In genomic region chr1:151130036-151130435, GRCm38 (mm10) we compare ENCODE assay signal across 16 mouse cellular contexts. TPM values are rescaled to one million over a fixed set of nuclear protein-coding genes. Genes with fewer than 3 reads are reported as not detected.
DNase-seq lines count a peak whose midpoint lies in the region; ATAC-seq and TF ChIP-seq lines count a peak whose summit lies in the region.
"Had no signal": no experiment of that assay in that cellular context is flagged by ENCODE, and none has a peak within 500 bp of the region (broad histone marks: within the 10 kb centered on the region; RNA-seq: fewer than 3 reads in every experiment).

No protein-coding gene starts in this region.

- TF ChIP-seq EP300 in liver, postnatal 0 days (IDR thresholded peaks at IDR 0.05; ENCODE audit: low read depth), result 0 out of 2 replicates have a peak, but pooled peaks have one; percentile 30

- H3K27ac ChIP-seq in heart, embryonic 10.5 days, result peak overlapping the region; percentile 81
- H3K27ac ChIP-seq in kidney, embryonic 16.5 days (ENCODE audit: low read length), result peak overlapping the region; percentile 73
- H3K27ac ChIP-seq in heart, embryonic 16.5 days (ENCODE audit: low read length), result peak overlapping the region; percentile 90
- H3K27ac ChIP-seq in liver, postnatal 0 days (ENCODE audit: low read depth), result peak overlapping the region; percentile 69
- H3K27ac ChIP-seq: hindbrain, embryonic 10.5 days had no signal

- peak overlapping the region; percentile 17; the same call in 1 of the 2 replicates for H3K4me3 ChIP-seq in heart, embryonic 10.5 days
- no peak overlapping the region for H3K4me3 ChIP-seq in kidney, embryonic 16.5 days (ENCODE audit: low read length)
- H3K4me3 ChIP-seq in heart, embryonic 16.5 days (ENCODE audit: low read length), result no peak overlapping the region
- H3K4me3 ChIP-seq in liver, postnatal 0 days (ENCODE audit: low read depth, low read length), result no peak overlapping the region
- H3K4me3 ChIP-seq: hindbrain, embryonic 10.5 days; megakaryocyte, embryonic 14.5 days had no signal

- H3K27me3 ChIP-seq in heart, embryonic 10.5 days (ENCODE audit: insufficient read depth, poor library complexity, severe bottlenecking), result no peaks in the 10 kb centered on the region
- H3K27me3 ChIP-seq in kidney, embryonic 16.5 days (ENCODE audit: insufficient read depth, low read length), result no peaks in the 10 kb centered on the region
- no peaks in the 10 kb centered on the region for H3K27me3 ChIP-seq in heart, embryonic 16.5 days (ENCODE audit: control insufficient read depth, insufficient read depth, low read length)
- H3K27me3 ChIP-seq in liver, postnatal 0 days (ENCODE audit: insufficient read depth, low read length), result no peaks in the 10 kb centered on the region
- H3K27me3 ChIP-seq: megakaryocyte, embryonic 14.5 days had no signal

- DNase-seq in heart, embryonic 10.5 days (ENCODE audit: low spot score), result no peak
- no peak for DNase-seq in heart, adult 8-10 months (ENCODE audit: low spot score)
- no peak for DNase-seq in kidney, postnatal 4 days
- no peak for DNase-seq in liver, postnatal 0 days
- DNase-seq in embryo, embryonic 10.5 days (ENCODE audit: low spot score), result no peak
- DNase-seq in frontal cortex, postnatal 14 days (ENCODE audit: low spot score in 2 of 2), result no peak
- DNase-seq: cerebellum, postnatal 36 days; gastrocnemius, postnatal 10 days; lung, embryonic 14.5 days had no signal

- 0 out of 2 replicates have a peak, but pooled peaks have one; percentile 59 for ATAC-seq in kidney, embryonic 16.5 days (ENCODE audit: low FRiP score, low TSS enrichment)
- peak; percentile 45; the same call in 1 of the 2 replicates for ATAC-seq in heart, embryonic 16.5 days (replicated peaks; ENCODE audit: extremely low read depth, insufficient read depth, low FRiP score)
- no peak for ATAC-seq in liver, postnatal 0 days

- WGBS in heart, embryonic 10.5 days, result 24% methylated on average over 6 of the region's 6 CpGs
- WGBS in kidney, embryonic 16.5 days, result 69% methylated on average over 6 of the region's 6 CpGs
- WGBS in heart, embryonic 16.5 days, result 25% methylated on average over 6 of the region's 6 CpGs
- WGBS in liver, postnatal 0 days (ENCODE audit: insufficient replicate concordance), result 41% methylated on average over 6 of the region's 6 CpGs

- TF ChIP-seq CTCF in liver, postnatal 0 days (IDR thresholded peaks at IDR 0.05; ENCODE audit: low read depth), result no peak

- H3K9me3 ChIP-seq in heart, embryonic 10.5 days, result no peaks in the 10 kb centered on the region
- H3K9me3 ChIP-seq in kidney, embryonic 16.5 days (ENCODE audit: low read length), result no peaks in the 10 kb centered on the region
- H3K9me3 ChIP-seq in heart, embryonic 16.5 days (replicated peaks; ENCODE audit: control insufficient read depth, low read length), result no peaks in the 10 kb centered on the region
- H3K9me3 ChIP-seq in liver, postnatal 0 days (ENCODE audit: low read length), result no peaks in the 10 kb centered on the region
- H3K9me3 ChIP-seq: hindbrain, embryonic 10.5 days had no signal

- no peaks in the 10 kb centered on the region for H3K36me3 ChIP-seq in heart, embryonic 10.5 days
- no peaks in the 10 kb centered on the region for H3K36me3 ChIP-seq in kidney, embryonic 16.5 days (ENCODE audit: insufficient read depth, low read length)
- H3K36me3 ChIP-seq in heart, embryonic 16.5 days (ENCODE audit: control insufficient read depth, insufficient read depth), result no peaks in the 10 kb centered on the region
- no peaks in the 10 kb centered on the region for H3K36me3 ChIP-seq in liver, postnatal 0 days (replicated peaks; ENCODE audit: insufficient read depth, low read length)
- H3K36me3 ChIP-seq: hindbrain, embryonic 10.5 days had no signal

- H3K9ac ChIP-seq in kidney, embryonic 16.5 days (replicated peaks; ENCODE audit: low read length), result no peak overlapping the region
- H3K9ac ChIP-seq in heart, embryonic 16.5 days (ENCODE audit: low read length), result no peak overlapping the region; the same call in 1 of the 2 replicates
- no peak overlapping the region for H3K9ac ChIP-seq in liver, postnatal 0 days (replicated peaks)
- H3K9ac ChIP-seq: lung, embryonic 14.5 days had no signal

- peaks cover 41% of the 10 kb centered on the region for H3K4me1 ChIP-seq in heart, embryonic 10.5 days
- H3K4me1 ChIP-seq in kidney, embryonic 16.5 days (ENCODE audit: insufficient read depth, low read length), result 0 out of 2 replicates have a peak, but pooled peaks cover 3% of the 10 kb centered on the region
- peaks cover 25% of the 10 kb centered on the region for H3K4me1 ChIP-seq in heart, embryonic 16.5 days (ENCODE audit: control insufficient read depth, insufficient read depth, low read length)
- peaks cover 35% of the 10 kb centered on the region for H3K4me1 ChIP-seq in liver, postnatal 0 days (ENCODE audit: insufficient read depth)
- H3K4me1 ChIP-seq: hindbrain, embryonic 10.5 days; megakaryocyte, embryonic 14.5 days had no signal

- no peak overlapping the region for H3K4me2 ChIP-seq in kidney, embryonic 16.5 days (replicated peaks; ENCODE audit: low read depth, low read length)
- peak overlapping the region; percentile 42 for H3K4me2 ChIP-seq in heart, embryonic 16.5 days (ENCODE audit: low read depth, low read length)
- H3K4me2 ChIP-seq in liver, postnatal 0 days (ENCODE audit: low read depth, low read length), result no peak overlapping the region
- H3K4me2 ChIP-seq: lung, embryonic 14.5 days had no signal

RNA-seq across cellular contexts. Expression of gene Gm47985, which starts 52.3 kb away (rescaled TPM):
- polyA plus RNA-seq in heart, embryonic 10.5 days (2016; fragmentation: Nextera tagmentation; extraction: Ambion mirVana), result 0.93 and 1.5 TPM in 2 replicates
- 1 to 10 TPM in 1 of 4 experiments, under 1 TPM in 2, not detected in 1; 0.60 to 1.2 (median 0.63) TPM for total RNA-seq in heart, adult 8-10 months (2022)
- polyA plus RNA-seq in kidney, embryonic 16.5 days (2015; fragmentation: Nextera tagmentation; extraction: Ambion mirVana), result 0.25 and 0.48 TPM in 2 replicates
- polyA plus RNA-seq in heart, embryonic 16.5 days (2015; fragmentation: Nextera tagmentation; extraction: Ambion mirVana), result 0.14 and 0.28 TPM in 2 replicates
- 0.60 and 0.67 TPM in 2 replicates for polyA plus RNA-seq in liver, postnatal 0 days (2015; fragmentation: Nextera tagmentation; extraction: Ambion mirVana)
- total RNA-seq: layer of hippocampus, postnatal 14 days; left cerebral cortex, postnatal 25 days; midbrain, postnatal 0 days had no signal
- polyA plus RNA-seq: lung, embryonic 14.5 days; midbrain, postnatal 0 days had no signal
